ENCODE assay signal across 20 mouse cellular contexts in the genomic region with DNA sequence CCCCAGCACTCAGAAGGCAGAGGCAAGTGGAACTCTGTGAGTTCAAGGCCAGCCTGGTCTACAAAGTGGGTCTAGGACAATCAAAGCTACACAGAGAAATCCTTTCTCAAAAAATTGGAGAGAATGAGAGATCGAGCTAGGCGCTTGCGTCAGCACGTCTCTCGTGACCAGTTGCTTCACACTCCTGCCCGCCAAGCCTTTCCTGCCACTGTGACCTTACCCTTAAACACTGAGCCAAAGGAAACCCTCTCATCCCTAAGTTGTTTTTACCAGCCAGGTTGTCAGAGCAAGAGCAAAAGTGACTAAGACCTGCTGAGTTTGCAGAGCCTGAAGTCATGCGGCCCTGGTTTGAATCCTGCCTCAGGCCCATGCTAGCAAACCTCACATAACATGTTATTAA. TPM values are rescaled to one million over a fixed set of nuclear protein-coding genes. Genes with fewer than 3 reads are reported as not detected.
DNase-seq lines count a peak whose midpoint lies in the region; ATAC-seq lines count a peak whose summit lies in the region.
"Had no signal": no experiment of that assay in that cellular context is flagged by ENCODE, and none has a peak within 500 bp of the region (broad histone marks: within the 10 kb centered on the region; RNA-seq: fewer than 3 reads in every experiment).

No protein-coding gene starts in this region.

- DNase-seq in adrenal gland, adult 8-10 months: peak; percentile 19
- no peak for DNase-seq in adrenal gland, postnatal 4 days (ENCODE audit: low spot score in 2 of 2)
- DNase-seq in adrenal gland, postnatal 10 days: peak; percentile 56
- peak; percentile 20 to 47 for DNase-seq in adrenal gland, postnatal 36 days
- no peak for DNase-seq in layer of hippocampus, postnatal 36 days
- DNase-seq: cerebellum, adult 18-20 months; cerebellum, adult 9-10 months; cerebellum, postnatal 14 days; forebrain, postnatal 0 days; gastrocnemius, postnatal 25 days; heart, adult 2 months; heart, postnatal 14 days; kidney, adult 11 months; kidney, adult 8-10 months had no signal

- peak; percentile 44 for ATAC-seq in megakaryocyte, adult 5-6 weeks (ENCODE audit: poor library complexity, severe bottlenecking)
- ATAC-seq in erythroblast, adult 5-6 weeks (replicated peaks; ENCODE audit: low FRiP score, poor library complexity, severe bottlenecking): no peak
- ATAC-seq: activated CD4-positive, CD25-positive, alpha-beta regulatory T cell, adult 4 months; forebrain, embryonic 14.5 days; forebrain, postnatal 0 days; hindbrain, embryonic 16.5 days; intestine, embryonic 15.5 days had no signal

RNA-seq across cellular contexts. Expression of a gene that starts 11.9 kb away (rescaled TPM):
- 1 to 10 TPM in 3 of 4 experiments, under 1 TPM in 1; 0.92 to 2.9 (median 1.7) TPM for total RNA-seq in adrenal gland, adult 8-10 months (2022)
- 1 to 10 TPM in 1 of 2 experiments, under 1 TPM in 1; 0.76 to 9.4 TPM for total RNA-seq in adrenal gland, postnatal 4 days (2021)
- total RNA-seq in adrenal gland, postnatal 10 days (2021): 1 to 10 TPM in 1 of 2 experiments, under 1 TPM in 1; 0.78 to 1.7 TPM
- total RNA-seq in adrenal gland, postnatal 36 days (2021): 1 to 10 TPM; 1.6 to 1.7 TPM
- total RNA-seq in megakaryocyte, adult 5-6 weeks (2015): not detected in 2 replicates
- total RNA-seq in megakaryocyte, adult 5-6 weeks (2017): 0.04 TPM in 1 of 2 replicates, not detected in the other
- total RNA-seq in erythroblast, adult 5-6 weeks (2015; ENCODE audit: low replicate concordance): not detected in 2 replicates
- total RNA-seq in erythroblast, adult 5-6 weeks (2017; ENCODE audit: low replicate concordance): not detected in 2 replicates
- 10 to 100 TPM; 50.7 to 59.2 TPM for total RNA-seq in layer of hippocampus, postnatal 36 days (2021)

Comparison
In these comparisons a context has a peak if more than half of its experiments do, and no peak if none do; other contexts are left out.
1. DNase-seq: peak in adrenal gland, adult 8-10 months (single experiment), adrenal gland, postnatal 10 days (single experiment) and adrenal gland, postnatal 36 days (2 of 2); none in adrenal gland, postnatal 4 days (0 of 2) and layer of hippocampus, postnatal 36 days (0 of 2).
2. RNA of a gene that starts 11.9 kb away (total RNA-seq): 50.7 to 59.2 TPM in layer of hippocampus, postnatal 36 days; 0.76 to 9.4 TPM in adrenal gland, postnatal 4 days, 0.92 to 2.9 TPM in adrenal gland, adult 8-10 months, 1.6 to 1.7 TPM in adrenal gland, postnatal 36 days, 0.78 to 1.7 TPM in adrenal gland, postnatal 10 days, 0.04 TPM in megakaryocyte, adult 5-6 weeks and not detected in erythroblast, adult 5-6 weeks; every median in the first group is over 4 times any median in the second.